Mouse (Mus musculus): ENCODE measurements at regions not wholly inside any gene's neighbourhood (a gene's known extent, or its start where the extent isn't known, plus 50 kb on each side); places are given as distances from the start of the nearest gene placed in this dataset.
A peak's percentile ranks its signal among the peaks of the same experiment; 100 is the strongest.

DNA sequence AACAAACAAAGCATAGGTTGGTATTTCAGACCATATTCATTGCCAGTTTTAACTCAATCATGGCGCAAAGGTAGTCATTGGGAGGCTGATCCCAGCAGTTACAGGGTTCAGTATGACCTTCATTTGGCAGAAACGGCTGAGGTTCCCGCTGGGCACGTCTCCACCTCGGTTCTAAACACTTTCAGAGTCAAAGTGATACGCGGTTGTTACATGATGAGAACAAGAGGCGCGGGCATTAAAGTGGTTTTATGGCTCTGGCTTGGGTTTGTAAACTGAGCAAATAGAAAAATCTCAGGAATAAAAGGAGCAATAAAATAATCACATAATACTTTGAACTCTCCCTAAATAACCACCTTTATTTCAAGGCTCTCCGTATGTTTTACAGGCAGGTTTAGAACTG, 146.0 kb upstream of the Irf2bp2 start:
- DNase-seq, result no peak

DNA sequence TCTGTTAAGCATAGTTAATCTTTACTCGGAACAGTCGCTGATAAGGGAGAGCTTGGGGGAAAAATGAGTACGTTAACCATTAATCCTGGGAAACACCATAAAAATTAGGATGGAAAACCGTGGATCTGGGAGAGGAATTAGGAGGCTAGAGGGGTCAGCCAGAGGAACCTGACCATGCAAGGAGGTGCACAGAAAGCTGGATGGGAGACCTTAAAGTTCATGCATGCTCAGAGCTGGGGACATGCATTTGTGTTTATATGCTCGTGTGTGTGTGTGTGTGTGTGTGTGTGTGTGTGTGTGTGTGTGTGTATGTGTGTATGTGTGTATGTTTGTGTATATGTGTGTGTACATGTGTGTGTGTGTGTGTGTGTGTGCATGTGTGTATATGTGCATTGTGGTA, 143.2 kb upstream of the Irf2bp2 start:
- no peak for DNase-seq

DNA sequence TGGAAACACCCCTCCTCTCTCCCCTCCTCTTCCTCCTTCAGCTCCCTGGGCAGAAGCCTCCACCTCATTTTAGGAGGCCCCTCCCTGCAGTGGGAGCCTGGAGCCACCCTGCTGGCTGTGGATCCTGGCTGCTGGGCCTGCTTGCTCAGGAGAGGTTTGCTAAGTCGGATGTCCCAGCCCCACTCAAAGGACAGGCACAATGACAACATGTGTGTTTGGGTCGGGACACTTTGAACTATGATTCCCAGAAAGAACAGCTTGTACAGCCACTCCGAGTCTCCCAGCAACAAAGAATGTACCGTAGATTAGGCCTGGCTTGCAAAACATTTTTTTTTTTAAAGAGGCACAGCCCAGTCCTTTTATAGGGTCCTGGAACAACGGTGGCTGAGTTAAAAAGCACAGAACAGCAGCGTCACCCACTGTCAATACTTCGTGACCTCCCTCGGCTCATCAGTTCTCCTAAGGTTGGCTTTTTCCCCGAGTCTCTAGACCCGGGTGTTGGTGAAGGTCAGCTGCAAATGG, 142.7 kb upstream of the Irf2bp2 start:
- no peak for DNase-seq

DNA sequence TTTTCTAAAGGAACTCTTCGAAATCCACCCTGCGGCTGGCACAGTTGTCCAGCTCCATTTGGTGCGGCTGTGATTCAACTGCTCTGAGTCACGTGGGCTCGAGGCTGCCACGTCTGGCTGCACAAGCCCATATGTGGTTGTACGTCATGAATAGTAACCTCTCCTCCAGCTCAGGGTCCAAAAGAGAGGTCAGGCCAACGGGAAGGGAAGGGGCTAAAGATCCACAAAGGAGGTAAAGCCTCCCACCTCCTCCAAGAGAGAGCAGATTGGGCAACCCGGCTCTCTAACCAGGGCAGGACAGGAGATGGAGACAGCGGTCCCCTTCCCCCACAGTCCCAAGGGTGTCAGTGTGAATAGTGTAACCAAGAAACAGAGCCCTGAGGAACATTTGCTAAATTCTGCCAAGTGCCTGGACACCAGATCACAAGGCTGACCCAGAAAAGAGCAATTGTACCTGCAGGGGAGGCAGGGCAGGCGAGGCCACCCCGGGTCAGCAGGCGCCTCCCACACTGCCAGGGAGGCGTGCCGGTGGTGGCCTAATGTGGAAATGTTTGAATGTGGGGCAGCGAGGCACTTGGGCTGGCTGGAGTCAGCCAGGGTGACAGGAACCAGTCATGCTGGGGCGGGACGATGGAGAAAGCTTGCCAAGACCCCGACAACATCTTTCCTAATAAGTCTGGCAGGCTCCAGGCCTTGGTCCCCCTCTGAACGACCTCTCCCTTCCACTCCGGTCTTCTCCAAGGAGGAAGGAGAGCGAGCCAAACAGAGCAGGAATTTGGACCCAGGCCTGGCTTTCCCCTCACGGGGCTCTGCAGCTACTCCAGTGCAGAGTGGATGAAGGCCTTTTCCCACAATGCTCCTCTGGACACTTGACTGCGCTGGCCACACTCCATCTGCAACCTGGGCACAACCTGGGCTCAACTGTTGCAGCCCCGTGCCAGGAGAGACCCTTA, 142.0 kb upstream of the Irf2bp2 start:
- peak; percentile 81 for DNase-seq

DNA sequence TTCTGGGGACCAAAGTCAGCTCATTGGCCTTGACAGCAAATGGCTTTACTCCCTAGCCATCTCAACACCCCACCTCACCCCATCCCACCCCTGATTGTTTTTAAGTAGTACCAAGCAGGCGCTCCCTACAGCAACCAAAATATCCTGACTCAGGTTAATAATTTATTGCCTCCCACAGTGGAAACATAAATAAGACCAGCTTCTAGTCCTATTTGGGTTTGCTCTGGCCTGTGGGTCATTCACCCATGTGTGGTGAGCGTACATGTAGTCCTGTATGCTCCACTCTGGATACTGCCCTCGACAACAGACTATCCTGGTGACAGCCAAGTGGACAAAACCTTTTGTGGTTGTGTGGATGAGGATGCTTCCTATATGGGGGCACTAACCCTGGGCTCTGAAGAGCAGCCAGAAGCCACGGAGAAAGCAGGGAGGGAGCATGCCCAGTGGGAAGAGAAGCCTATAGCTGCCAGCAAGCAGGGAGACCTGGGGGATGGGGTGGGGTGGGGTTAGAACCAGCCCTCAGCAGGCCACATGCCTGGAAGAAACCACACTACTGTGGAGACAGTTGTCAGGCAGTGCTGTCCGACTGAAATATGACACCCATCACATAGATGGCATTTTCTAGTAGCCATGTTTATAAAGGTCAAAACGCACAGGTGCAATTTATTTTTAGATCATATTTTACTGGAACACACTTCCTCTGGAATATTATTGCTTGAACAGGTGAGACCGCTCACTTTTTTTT, 141.1 kb upstream of the Irf2bp2 start:
- DNase-seq, result peak; percentile 34 to 36

DNA sequence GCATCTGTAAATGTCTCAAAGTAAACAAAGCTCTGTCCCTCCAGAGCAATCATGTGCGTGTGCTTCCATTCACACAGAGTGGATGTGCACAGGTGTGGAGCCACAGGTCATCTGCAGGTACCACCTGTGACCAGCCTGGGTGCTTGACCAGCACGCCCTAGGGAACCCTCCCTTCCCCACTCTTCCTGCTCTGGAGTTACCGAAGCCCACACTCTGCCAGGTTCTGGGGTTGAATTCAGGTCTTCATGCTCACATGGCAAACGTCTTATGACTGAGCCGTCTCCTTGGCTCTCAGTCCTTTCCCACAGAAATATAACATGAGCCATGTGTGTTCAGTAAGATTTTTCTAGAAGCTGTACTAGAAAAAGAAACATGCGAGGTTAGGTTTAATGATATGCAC, 140.0 kb upstream of the Irf2bp2 start:
- DNase-seq, result no peak

DNA sequence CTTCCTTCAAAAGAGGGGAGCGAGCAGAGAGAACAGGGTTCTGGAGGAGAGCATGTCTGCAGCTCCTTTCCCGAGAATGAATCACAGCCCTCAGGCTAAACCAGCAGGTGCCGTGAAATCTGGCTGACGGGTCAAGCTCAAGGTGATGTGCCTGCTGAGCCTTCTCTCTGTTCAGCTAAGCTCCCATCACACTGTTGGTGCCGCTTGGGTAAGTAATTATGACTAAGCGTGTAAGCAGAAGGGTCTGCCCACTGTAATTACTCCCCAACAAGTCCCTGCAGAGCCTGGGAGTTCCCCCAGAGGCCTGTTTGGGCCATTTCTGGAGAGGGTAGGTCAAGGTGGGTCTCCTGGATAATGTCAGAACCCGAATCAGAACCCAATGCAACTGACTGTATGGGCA, 139.5 kb upstream of the Irf2bp2 start:
- peak; percentile 45 to 65 for DNase-seq

DNA sequence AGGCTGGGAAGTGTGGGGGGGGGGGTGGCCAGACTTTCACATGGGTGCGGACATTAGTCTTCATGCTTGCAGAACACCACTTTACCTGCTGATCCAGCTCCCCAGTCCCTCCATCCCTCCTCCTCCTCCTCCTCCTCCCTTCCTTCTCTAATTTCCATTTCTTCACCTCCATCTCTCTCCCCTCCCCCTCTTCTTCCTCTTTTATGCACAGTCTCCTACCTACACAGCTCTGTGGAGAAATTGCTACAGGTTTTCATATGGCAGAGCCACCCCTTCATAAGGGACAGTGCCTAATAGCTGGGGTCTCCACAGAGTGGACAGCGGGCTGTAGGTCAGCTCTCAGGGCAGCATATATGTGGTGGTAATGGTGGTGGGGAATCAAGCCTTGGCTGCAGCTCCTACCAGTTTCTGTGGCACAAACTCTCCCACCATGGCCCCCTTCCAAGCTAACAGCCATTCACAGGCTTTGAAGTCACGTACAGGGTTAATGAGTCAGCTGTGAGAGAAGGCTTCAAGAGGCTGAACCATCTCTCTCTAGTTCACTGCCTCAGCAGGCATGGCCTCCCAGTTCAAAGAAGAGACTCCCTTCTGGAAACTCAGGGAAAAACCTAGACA, 136.3 kb upstream of the Irf2bp2 start:
- no peak for DNase-seq

DNA sequence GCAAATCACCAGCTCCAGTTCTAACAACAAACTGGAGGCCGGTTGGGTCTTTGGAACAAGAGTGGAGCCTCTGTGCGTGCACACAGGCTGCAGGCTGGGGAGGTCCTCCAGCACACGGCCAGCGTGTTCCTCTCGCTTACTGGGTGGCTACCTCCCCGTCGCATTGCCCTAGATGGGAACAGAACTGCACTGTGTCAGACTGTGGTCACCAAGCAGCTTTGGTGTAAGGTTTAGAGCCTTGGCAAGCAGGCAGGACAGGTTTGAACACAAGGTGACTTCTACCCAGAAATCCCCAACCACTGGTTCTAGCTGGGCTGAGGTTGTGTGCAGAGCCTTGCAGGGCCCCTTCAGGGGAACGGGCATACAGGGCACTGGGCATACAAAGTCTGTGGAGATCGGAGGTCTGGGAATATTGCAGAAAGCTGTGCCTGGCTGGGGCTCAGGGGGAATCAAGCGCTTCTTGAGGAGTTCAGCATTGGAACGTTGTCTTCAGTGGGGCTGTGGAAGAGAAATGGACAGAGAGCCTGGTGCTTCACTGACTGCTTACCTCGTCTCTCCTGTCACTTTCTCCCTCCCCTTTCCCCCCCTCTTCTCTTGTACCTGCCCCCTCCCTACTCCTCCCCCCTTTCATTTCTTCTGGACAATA, 135.3 kb upstream of the Irf2bp2 start:
- DNase-seq, result no peak

DNA sequence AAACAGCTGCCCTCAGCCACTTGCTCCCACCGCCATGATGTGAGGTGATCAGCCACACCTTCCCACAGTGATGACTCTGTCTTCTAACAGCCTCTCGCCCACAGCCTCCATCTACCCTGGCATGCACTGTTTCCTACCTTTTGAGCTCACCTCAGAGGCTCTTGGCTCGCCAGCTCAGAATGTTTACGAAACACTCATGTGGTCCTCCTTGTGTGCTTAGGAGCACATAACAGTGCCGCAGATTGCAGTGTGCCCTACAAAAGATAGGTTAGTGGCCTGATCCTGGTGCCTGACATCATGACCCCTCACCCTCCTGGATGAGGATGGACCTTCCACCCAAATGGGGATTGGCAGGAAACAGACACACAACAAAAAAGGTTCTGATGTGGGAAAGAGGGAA, 134.3 kb upstream of the Irf2bp2 start:
- no peak for DNase-seq

DNA sequence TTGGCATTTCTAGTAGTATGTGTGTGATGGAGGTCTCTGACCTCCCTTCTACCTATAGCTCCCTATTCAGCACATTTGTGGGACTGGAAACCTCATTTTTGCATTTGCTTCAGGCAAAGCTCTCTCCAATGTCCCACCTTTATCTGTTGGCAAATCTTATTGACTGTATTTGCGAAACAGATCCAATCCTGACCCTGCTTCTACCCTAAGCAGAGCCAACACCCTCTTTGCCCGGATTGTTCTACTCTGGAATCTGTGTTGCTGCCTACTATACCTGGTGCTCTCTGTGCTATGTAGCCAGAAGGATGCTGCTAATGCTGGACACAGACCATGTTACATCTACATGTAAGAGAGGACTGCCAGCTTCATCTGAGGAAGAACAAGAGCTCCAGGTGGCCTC, 133.3 kb upstream of the Irf2bp2 start:
- no peak for DNase-seq

DNA sequence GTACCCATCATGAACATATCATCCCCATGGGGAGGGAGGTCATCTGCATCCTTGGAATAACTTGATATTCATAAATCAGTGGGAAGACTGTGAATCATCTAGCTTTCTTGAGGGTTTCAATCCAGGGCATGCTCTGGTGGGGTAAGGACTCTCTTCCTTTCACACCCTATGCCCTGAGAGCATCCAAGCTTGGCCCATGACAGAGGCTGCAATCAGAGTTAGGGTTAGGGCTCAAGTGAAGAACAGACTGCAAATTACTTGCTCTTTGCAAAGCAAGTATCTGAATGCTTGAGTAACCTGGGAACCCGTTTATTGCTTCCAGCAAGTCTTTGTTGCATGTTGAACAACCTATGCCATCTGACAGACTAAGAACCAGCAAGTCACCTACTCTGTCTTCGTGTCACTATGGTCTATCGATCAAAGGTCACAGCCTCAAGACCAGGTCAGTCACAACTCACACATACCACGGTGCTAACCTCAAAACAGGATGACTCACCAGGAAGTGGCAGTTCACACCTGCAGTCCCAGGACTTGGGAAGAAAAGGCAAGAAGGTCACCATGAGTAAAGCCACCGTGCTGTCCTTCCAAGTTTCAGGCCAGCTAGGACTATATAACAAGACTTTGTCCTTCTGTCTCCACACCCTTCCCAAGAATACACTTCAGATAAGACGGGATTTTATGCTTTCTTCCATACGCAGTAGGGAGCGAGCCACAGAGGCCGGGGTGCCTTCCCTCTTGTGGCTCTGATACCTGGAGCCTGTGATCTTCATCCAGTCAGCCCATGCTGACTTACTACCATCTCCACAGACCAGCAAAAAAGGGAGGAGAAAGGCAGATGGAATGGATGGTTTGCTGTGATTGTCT, 129.7 kb upstream of the Irf2bp2 start:
- DNase-seq, result no peak

DNA sequence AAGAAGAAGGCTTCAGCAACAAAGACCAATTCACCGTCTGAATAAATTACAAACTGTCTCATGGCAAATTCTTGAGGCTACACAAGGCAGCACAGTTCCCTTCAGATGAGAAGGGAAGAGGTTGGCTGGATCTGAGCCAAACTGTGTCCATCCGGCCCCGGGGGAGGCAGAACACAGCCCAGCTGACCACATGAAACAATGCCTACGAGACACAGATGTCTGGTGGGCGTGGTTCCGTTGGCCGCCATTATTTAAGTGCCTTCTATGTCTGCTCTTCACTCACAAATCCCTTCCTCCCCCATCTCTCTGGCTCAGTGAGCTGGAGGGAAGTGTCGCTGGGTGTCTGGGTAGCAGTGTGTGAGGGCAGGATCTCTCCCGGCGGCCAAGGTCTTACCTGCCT, 127.8 kb upstream of the Irf2bp2 start:
- no peak for DNase-seq

DNA sequence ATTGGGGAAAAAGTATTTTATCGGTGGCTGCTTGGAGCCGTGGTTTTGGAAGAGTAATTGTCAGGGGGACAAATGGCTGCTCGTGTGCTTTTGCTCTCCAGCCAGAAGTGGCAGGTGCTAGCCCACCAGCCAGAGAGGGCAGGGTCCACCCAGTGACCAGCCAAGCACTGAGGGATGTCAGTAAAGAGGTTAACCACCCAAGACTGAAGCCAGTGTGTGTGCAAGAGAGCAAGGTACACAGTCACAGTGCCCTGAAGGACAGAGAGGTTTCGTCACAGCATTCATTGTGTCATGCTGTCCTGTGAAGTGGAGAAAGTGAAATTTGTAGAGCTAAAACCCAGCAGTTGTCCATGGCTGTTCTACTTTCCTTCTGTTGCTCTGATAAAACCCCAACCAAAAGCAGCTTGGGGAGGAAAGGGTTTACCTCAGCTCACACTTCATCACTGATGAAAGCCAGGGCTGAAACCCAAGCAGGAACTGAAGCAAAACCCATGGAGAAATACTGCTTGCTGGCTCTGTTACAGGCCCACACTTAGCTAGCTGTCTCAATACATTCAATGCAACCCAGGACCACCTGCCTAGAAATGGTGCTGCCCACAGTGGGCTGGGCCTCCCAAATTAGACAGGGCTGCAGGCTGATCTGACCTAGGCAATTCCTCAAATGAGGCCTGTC, 126.8 kb upstream of the Irf2bp2 start:
- DNase-seq, result no peak

DNA sequence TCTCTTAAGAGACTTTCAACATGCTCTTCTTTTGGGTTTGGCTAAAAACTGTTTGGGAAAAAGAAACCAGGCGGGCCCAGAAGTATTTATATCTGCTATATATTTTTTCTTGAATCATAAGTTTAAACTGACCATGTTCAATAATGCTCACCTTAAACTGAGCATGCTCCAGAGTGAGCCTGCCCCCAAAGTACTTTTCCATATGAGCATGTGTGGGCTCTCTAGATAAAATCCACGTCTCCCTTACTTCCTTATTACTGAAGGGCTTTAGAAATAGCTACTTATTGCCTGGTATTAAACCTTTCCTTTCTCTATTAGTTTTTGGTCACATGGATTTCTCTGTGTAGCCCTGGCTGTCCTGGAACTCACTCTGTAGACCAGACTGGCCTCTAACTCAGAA, 126.0 kb upstream of the Irf2bp2 start:
- no peak for DNase-seq

DNA sequence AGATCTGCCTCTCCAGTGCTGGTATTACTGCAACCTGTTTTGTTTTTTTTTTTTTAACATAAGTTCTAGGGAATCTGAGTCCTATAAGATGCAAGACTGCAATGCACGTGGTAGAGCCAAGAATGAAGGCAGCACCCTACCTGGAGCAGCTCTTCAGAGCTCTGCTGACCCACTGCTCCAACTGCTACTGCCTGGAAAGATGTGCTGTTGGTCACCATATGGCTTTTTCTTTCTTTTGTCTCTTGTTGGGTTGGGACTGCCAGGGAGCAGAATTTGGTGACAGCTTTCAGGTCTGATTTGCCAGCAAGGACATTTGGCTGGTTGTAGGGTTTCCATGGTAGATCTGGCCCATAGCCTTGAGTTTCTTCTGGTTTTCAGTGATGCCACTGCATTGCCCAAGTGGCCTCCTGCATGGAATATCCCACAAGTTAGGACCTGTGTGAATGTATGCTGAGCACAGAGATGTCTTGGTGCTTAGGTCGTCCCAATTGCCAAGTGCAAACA, 123.9 kb upstream of the Irf2bp2 start:
- peak; percentile 77 to 78 for DNase-seq

DNA sequence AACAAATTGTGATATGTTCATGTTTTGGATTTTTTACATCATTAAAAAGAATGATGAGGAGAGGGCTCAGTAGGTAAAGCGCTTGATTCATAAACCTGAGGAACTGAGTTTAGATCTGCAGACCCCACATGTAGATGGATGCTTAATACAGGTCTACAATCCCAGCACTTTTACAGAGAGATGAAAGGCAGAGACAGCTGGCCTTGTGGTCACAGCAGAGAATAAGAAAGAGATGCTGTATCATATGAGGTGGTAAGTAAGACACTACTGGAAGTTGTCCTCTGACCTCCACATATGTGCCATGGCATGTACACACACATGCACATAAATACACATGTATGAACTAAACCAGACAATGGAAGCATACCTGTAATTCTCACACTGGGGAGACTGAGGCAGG, 121.9 kb upstream of the Irf2bp2 start:
- no peak for DNase-seq

DNA sequence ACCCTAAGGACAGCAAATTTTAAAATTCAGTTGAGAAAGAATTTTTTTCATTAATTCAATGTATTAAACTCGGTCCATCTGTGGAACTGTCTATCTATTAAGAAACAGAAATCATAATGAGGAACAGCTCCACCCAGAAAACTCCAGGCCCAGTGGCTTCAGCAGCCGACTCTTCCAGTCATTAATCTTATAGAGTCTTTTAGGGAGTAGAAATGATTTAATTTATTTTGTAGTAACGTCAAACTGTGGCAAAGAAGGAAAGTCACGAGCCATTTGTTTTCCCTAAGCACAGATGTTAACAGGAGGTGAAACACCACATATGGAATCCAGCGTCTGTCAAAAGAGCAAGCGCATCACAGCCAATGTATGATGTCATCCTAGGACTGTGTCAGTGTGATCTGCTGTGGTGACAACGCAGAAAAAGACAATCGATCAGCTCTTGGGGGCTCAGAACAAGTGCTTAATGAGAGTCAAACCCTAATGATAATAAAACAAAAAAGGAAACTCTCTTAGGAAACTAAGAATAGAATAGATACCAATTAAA, 119.9 kb upstream of the Irf2bp2 start:
- DNase-seq, result no peak

DNA sequence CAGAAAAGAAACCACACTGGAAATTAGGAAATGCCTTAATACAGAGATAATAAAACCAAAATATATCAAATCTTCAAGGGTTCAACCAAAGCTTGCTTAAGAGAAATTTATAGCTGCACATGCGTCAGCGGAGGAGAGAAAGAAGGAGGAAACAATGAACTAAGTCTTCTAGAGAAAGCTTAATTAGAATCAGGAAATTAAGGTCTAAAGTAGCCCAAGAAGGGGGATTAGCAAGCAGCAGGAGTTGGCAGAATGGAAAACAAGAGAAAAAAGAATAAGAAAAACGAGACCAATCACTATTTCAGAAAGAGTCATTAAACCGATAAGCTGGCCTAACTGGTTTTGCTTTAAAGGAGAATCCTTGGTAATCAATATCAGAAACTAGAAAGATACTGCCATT, 119.4 kb upstream of the Irf2bp2 start:
- DNase-seq, result no peak

DNA sequence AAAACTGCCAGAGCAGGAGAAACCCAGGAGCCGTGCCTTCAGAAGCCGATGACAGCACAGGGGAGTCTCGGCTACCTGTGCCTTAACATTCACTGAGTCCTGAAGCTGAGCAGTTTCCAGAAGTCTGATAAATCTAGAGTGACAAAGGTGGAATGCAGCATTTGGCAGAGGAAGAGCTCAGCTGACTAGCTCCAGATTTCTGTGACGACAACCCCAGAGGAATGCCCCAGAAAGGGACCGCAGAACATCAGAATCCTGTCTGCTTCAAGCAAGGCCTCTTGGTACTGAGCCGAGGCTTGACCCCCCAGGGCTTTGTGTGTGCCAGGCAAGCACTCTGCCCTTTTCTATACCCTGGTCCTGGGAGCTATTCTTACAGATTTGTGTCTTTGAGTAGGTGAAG, 119.0 kb upstream of the Irf2bp2 start:
- peak; percentile 56 to 67 for DNase-seq

DNA sequence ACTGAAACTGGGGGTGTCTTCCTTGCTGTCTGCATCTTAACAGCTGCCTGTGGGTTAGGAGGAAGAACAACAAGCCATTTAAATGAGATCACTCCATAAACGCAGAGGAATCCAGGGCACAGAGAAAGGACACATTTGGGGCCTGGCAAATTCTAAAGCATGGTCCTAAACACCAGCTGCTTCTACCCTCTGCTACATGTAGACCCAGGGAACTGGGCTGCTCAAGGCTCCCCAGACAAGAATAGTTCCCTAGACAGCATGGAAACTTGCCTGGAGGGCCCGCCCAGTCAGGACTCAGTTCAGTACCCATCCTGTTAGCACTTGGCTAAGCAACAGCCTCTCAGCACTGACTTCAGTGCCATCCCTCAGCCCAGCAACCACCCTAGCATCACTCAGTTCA, 115.2 kb upstream of the Irf2bp2 start:
- no peak for DNase-seq

Measured in cerebellum, postnatal 25 days (tissue).